Mouse (Mus musculus): ENCODE results near the gene Tln1. TPM values are rescaled to one million over a fixed set of nuclear protein-coding genes. Genes with fewer than 3 reads are reported as not detected.
"Not testable (repeated sequence)": the region's sequence is repeated elsewhere in the genome, so short reads cannot be mapped to it uniquely, and the experiment has no call there.

Tln1 gene
- polyA plus RNA-seq, 1 experiment = 225 TPM

GRCm38 (mm10) chr4:43553891-43554290 is 8.6 kb downstream of the Tln1 start:
- peaks cover 76% of the 10 kb centered on the region for H3K36me3 ChIP-seq (ENCODE audit: control insufficient read depth, insufficient read depth, low read length)
- H3K4me3 ChIP-seq (ENCODE audit: control insufficient read depth, insufficient read depth, low read length) = no peak overlapping the region
- DNase-seq = no peak
- no peaks in the 10 kb centered on the region for H3K27me3 ChIP-seq (ENCODE audit: control insufficient read depth, insufficient read depth, low read length)
- H3K4me1 ChIP-seq (replicated peaks; ENCODE audit: control insufficient read depth, insufficient read depth, low read length) = peaks cover 15% of the 10 kb centered on the region
- H3K27ac ChIP-seq (ENCODE audit: control insufficient read depth, insufficient read depth, low read length) = no peak overlapping the region
- TF ChIP-seq POLR2A (IDR thresholded peaks at IDR 0.05; ENCODE audit: control insufficient read depth, extremely low read depth, insufficient read depth, low read length, poor library complexity) (no peak), CTCF (IDR thresholded peaks at IDR 0.05; ENCODE audit: borderline replicate concordance, control insufficient read depth, extremely low read depth, insufficient read depth, low read length, poor library complexity) (no peak)

GRCm38 (mm10) chr4:43552437-43552836 is 10.1 kb downstream of the Tln1 start:
- Histone ChIP-seq H3K4me3 (ENCODE audit: control insufficient read depth, insufficient read depth, low read length) (no peak overlapping the region), H3K4me1 (replicated peaks; ENCODE audit: control insufficient read depth, insufficient read depth, low read length) (peaks cover under 1% of the 10 kb centered on the region; the same call in 1 of the 2 replicates), H3K27ac (ENCODE audit: control insufficient read depth, insufficient read depth, low read length) (no peak overlapping the region), H3K27me3 (ENCODE audit: control insufficient read depth, insufficient read depth, low read length) (no peaks in the 10 kb centered on the region), H3K36me3 (ENCODE audit: control insufficient read depth, insufficient read depth, low read length) (peaks cover 90% of the 10 kb centered on the region)
- WGBS = 97% methylated on average over 5 of the region's 5 CpGs
- TF ChIP-seq CTCF (IDR thresholded peaks at IDR 0.05; ENCODE audit: borderline replicate concordance, control insufficient read depth, extremely low read depth, insufficient read depth, low read length, poor library complexity) (no peak), POLR2A (IDR thresholded peaks at IDR 0.05; ENCODE audit: control insufficient read depth, extremely low read depth, insufficient read depth, low read length, poor library complexity) (no peak)
- no peak for DNase-seq

GRCm38 (mm10) chr4:43551854-43552253 is 10.6 kb downstream of the Tln1 start:
- H3K27me3 ChIP-seq (ENCODE audit: control insufficient read depth, insufficient read depth, low read length); H3K4me1 ChIP-seq (replicated peaks; ENCODE audit: control insufficient read depth, insufficient read depth, low read length); H3K27ac ChIP-seq (ENCODE audit: control insufficient read depth, insufficient read depth, low read length); DNase-seq; H3K4me3 ChIP-seq (ENCODE audit: control insufficient read depth, insufficient read depth, low read length): not testable (repeated sequence)
- H3K36me3 ChIP-seq (ENCODE audit: control insufficient read depth, insufficient read depth, low read length) = peaks cover 96% of the 10 kb centered on the region
- WGBS = 90% methylated on average over 6 of the region's 6 CpGs

- H3K27me3 ChIP-seq (ENCODE audit: control insufficient read depth, insufficient read depth, low read length) = no peaks in the 10 kb centered on the region
- H3K36me3 ChIP-seq (ENCODE audit: control insufficient read depth, insufficient read depth, low read length) = peaks cover 99% of the 10 kb centered on the region
- 97% methylated on average over 12 of the region's 12 CpGs for WGBS
- DNase-seq = no peak
- H3K27ac ChIP-seq (ENCODE audit: control insufficient read depth, insufficient read depth, low read length) = no peak overlapping the region
- no peak overlapping the region for H3K4me3 ChIP-seq (ENCODE audit: control insufficient read depth, insufficient read depth, low read length)
- TF ChIP-seq CTCF (IDR thresholded peaks at IDR 0.05; ENCODE audit: borderline replicate concordance, control insufficient read depth, extremely low read depth, insufficient read depth, low read length, poor library complexity) (no peak), POLR2A (IDR thresholded peaks at IDR 0.05; ENCODE audit: control insufficient read depth, extremely low read depth, insufficient read depth, low read length, poor library complexity) (no peak)
- H3K4me1 ChIP-seq (replicated peaks; ENCODE audit: control insufficient read depth, insufficient read depth, low read length) = no peaks in the 10 kb centered on the region
These were observed 13.4 kb downstream of the Tln1 start for GRCm38 (mm10) chr4:43549055-43549454.

GRCm38 (mm10) chr4:43547160-43547559 is 15.3 kb downstream of the Tln1 start:
- no peak for DNase-seq
- no peaks in the 10 kb centered on the region for H3K27me3 ChIP-seq (ENCODE audit: control insufficient read depth, insufficient read depth, low read length)
- H3K27ac ChIP-seq (ENCODE audit: control insufficient read depth, insufficient read depth, low read length) = no peak overlapping the region
- WGBS = 96% methylated on average over 8 of the region's 8 CpGs
- peaks cover 99% of the 10 kb centered on the region for H3K36me3 ChIP-seq (ENCODE audit: control insufficient read depth, insufficient read depth, low read length)
- H3K4me1 ChIP-seq (replicated peaks; ENCODE audit: control insufficient read depth, insufficient read depth, low read length) = no peaks in the 10 kb centered on the region
- no peak for TF ChIP-seq CTCF (IDR thresholded peaks at IDR 0.05; ENCODE audit: borderline replicate concordance, control insufficient read depth, extremely low read depth, insufficient read depth, low read length, poor library complexity)
- TF ChIP-seq POLR2A (IDR thresholded peaks at IDR 0.05; ENCODE audit: control insufficient read depth, extremely low read depth, insufficient read depth, low read length, poor library complexity) = no peak
- H3K4me3 ChIP-seq (ENCODE audit: control insufficient read depth, insufficient read depth, low read length) = no peak overlapping the region

- peaks cover 99% of the 10 kb centered on the region for H3K36me3 ChIP-seq (ENCODE audit: control insufficient read depth, insufficient read depth, low read length)
- H3K27me3 ChIP-seq (ENCODE audit: control insufficient read depth, insufficient read depth, low read length) = no peaks in the 10 kb centered on the region
- no peak for DNase-seq
- H3K4me1 ChIP-seq (replicated peaks; ENCODE audit: control insufficient read depth, insufficient read depth, low read length) = no peaks in the 10 kb centered on the region
- H3K4me3 ChIP-seq (ENCODE audit: control insufficient read depth, insufficient read depth, low read length) = no peak overlapping the region
- 96% methylated on average over 12 of the region's 12 CpGs for WGBS
- H3K27ac ChIP-seq (ENCODE audit: control insufficient read depth, insufficient read depth, low read length) = no peak overlapping the region
- no peak for TF ChIP-seq POLR2A (IDR thresholded peaks at IDR 0.05; ENCODE audit: control insufficient read depth, extremely low read depth, insufficient read depth, low read length, poor library complexity)
- no peak for TF ChIP-seq CTCF (IDR thresholded peaks at IDR 0.05; ENCODE audit: borderline replicate concordance, control insufficient read depth, extremely low read depth, insufficient read depth, low read length, poor library complexity)
These were observed 16.0 kb downstream of the Tln1 start for GRCm38 (mm10) chr4:43546375-43547047.

- H3K27ac ChIP-seq (ENCODE audit: control insufficient read depth, insufficient read depth, low read length) = no peak overlapping the region
- H3K4me1 ChIP-seq (replicated peaks; ENCODE audit: control insufficient read depth, insufficient read depth, low read length) = no peaks in the 10 kb centered on the region
- DNase-seq = no peak
- H3K27me3 ChIP-seq (ENCODE audit: control insufficient read depth, insufficient read depth, low read length) = no peaks in the 10 kb centered on the region
- H3K4me3 ChIP-seq (ENCODE audit: control insufficient read depth, insufficient read depth, low read length) = no peak overlapping the region
- peaks cover 93% of the 10 kb centered on the region for H3K36me3 ChIP-seq (ENCODE audit: control insufficient read depth, insufficient read depth, low read length)
- 85% methylated on average over 3 of the region's 3 CpGs for WGBS
- TF ChIP-seq POLR2A (IDR thresholded peaks at IDR 0.05; ENCODE audit: control insufficient read depth, extremely low read depth, insufficient read depth, low read length, poor library complexity) (no peak), CTCF (IDR thresholded peaks at IDR 0.05; ENCODE audit: borderline replicate concordance, control insufficient read depth, extremely low read depth, insufficient read depth, low read length, poor library complexity) (no peak)
These were observed 20.4 kb downstream of the Tln1 start for GRCm38 (mm10) chr4:43542044-43542443.
